Mouse (Mus musculus) spleen, adult 2 months (tissue): ENCODE measurements at regions not wholly inside any gene's neighbourhood (a gene's known extent, or its start where the extent isn't known, plus 50 kb on each side); places are given as distances from the start of the nearest gene placed in this dataset.

Experiments
- DNase-seq, 2 experiments: peaks; one replicate each; pipeline versions ENCODE4 v3.0.0 to v3.0.0-alpha.2; 2012 to 2021; ENCODE audit warnings: low spot score in 2 of 2, low read depth in 1 of 2
- H3K27ac ChIP-seq: fragments of 200-500 bp; 2 replicates; pipeline ENCODE4 v1.5.1; 2012; ENCODE audit warnings: low read length, inconsistent platforms; ENCODE audit not compliant: insufficient read depth
- H3K27me3 ChIP-seq: fragments of 200-500 bp; 2 replicates; pipeline ENCODE4 v1.6.1; 2012; ENCODE audit warnings: mild to moderate bottlenecking, moderate library complexity, low read length, inconsistent platforms; ENCODE audit not compliant: control insufficient read depth, insufficient read depth
- H3K36me3 ChIP-seq: fragments of 200-500 bp; 2 replicates; pipeline ENCODE4 v1.6.1; 2012; ENCODE audit warnings: mild to moderate bottlenecking, low read length, inconsistent platforms; ENCODE audit not compliant: control insufficient read depth, insufficient read depth
- H3K4me1 ChIP-seq: fragments of 200-500 bp; 2 replicates; pipeline ENCODE4 v1.6.1; 2011; ENCODE audit warnings: inconsistent platforms; ENCODE audit not compliant: control insufficient read depth, insufficient read depth, insufficient read length
- H3K4me3 ChIP-seq: fragments of 200-500 bp; 2 replicates; pipeline ENCODE4 v1.5.1; 2011; ENCODE audit warnings: mild to moderate bottlenecking, inconsistent platforms; ENCODE audit not compliant: insufficient read depth, insufficient read length; ENCODE audit errors: extremely low read depth
- CTCF ChIP-seq: fragments of 200-500 bp; IDR thresholded peaks from 2 replicates; pipeline ENCODE4 v1.5.1; 2011; ENCODE audit warnings: mild to moderate bottlenecking, inconsistent platforms; ENCODE audit not compliant: insufficient read depth, insufficient read length, insufficient replicate concordance; ENCODE audit errors: extremely low read depth
- POLR2A ChIP-seq: fragments of 200-500 bp; IDR thresholded peaks from 2 replicates; pipeline ENCODE4 v1.6.1; 2011; ENCODE audit warnings: low read depth, low read length, inconsistent platforms
- WGBS: fragments of 180-500 bp; shearing (Covaris S2); methylation state at CpG from one replicate; pipeline ENCODE4 v1.1.7; 2018; 5-methylcytosine and 5-hydroxymethylcytosine counted together

- 80% methylated on average over 10 of the region's 10 CpGs for WGBS
- Histone ChIP-seq H3K36me3 (no peaks in the 10 kb centered on the region), H3K4me1 (no peaks in the 10 kb centered on the region)
Measured at GRCm38 (mm10) chr3:149546256-149546655, 555.9 kb upstream of the Adgrl2 start.

GRCm38 (mm10) chr3:149534183-149534582 is 543.8 kb upstream of the Adgrl2 start:
- H3K36me3 ChIP-seq, result no peaks in the 10 kb centered on the region
- no peaks in the 10 kb centered on the region for H3K4me1 ChIP-seq
- WGBS, result 94% methylated on average over 4 of the region's 4 CpGs
- no peaks in the 10 kb centered on the region for H3K27me3 ChIP-seq
- no peak for DNase-seq
- no peak for TF ChIP-seq CTCF
- no peak for TF ChIP-seq POLR2A
- no peak overlapping the region for H3K27ac ChIP-seq
- H3K4me3 ChIP-seq, result no peak overlapping the region

More at GRCm38 (mm10) chr3:149546256-149546655, 555.9 kb upstream of the Adgrl2 start:
- Histone ChIP-seq H3K27ac (no peak overlapping the region), H3K4me3 (no peak overlapping the region), H3K27me3 (no peaks in the 10 kb centered on the region)
- no peak for TF ChIP-seq POLR2A
- no peak for DNase-seq

GRCm38 (mm10) chr3:149530026-149530607 is 539.8 kb upstream of the Adgrl2 start:
- 92% methylated on average over 13 of the region's 13 CpGs for WGBS
- Histone ChIP-seq H3K36me3 (no peaks in the 10 kb centered on the region), H3K27me3 (no peaks in the 10 kb centered on the region), H3K27ac (no peak overlapping the region), H3K4me3 (no peak overlapping the region), H3K4me1 (no peaks in the 10 kb centered on the region)
- no peak for DNase-seq
- TF ChIP-seq POLR2A, result no peak
- no peak for TF ChIP-seq CTCF

- Histone ChIP-seq H3K4me3 (no peak overlapping the region), H3K27me3 (no peaks in the 10 kb centered on the region), H3K4me1 (no peaks in the 10 kb centered on the region), H3K36me3 (no peaks in the 10 kb centered on the region), H3K27ac (no peak overlapping the region)
- no peak for TF ChIP-seq CTCF
- no peak for DNase-seq
- WGBS, result 89% methylated on average over 3 of the region's 3 CpGs
Measured at GRCm38 (mm10) chr3:149526509-149526908, 536.2 kb upstream of the Adgrl2 start.

GRCm38 (mm10) chr3:149519575-149519929 is 529.2 kb upstream of the Adgrl2 start:
- peaks cover 2% of the 10 kb centered on the region; the same call in 1 of the 2 replicates for H3K27me3 ChIP-seq
- no peak overlapping the region for H3K4me3 ChIP-seq
- WGBS, result 33% methylated on average over 15 of the region's 15 CpGs
- no peak overlapping the region for H3K27ac ChIP-seq
- no peak for DNase-seq
- H3K36me3 ChIP-seq, result no peaks in the 10 kb centered on the region
- TF ChIP-seq POLR2A (no peak), CTCF (no peak)
- H3K4me1 ChIP-seq, result no peaks in the 10 kb centered on the region

- 7% methylated on average over 27 of the region's 27 CpGs for WGBS
- Histone ChIP-seq H3K36me3 (no peaks in the 10 kb centered on the region), H3K4me1 (no peaks in the 10 kb centered on the region), H3K27me3 (peaks cover 2% of the 10 kb centered on the region; the same call in 1 of the 2 replicates), H3K27ac (no peak overlapping the region), H3K4me3 (no peak overlapping the region)
- TF ChIP-seq POLR2A (no peak), CTCF (no peak)
- no peak for DNase-seq
Measured at GRCm38 (mm10) chr3:149518928-149519574, 528.7 kb upstream of the Adgrl2 start.

- H3K4me3 ChIP-seq, result no peak overlapping the region
- no peaks in the 10 kb centered on the region for H3K4me1 ChIP-seq
- no peaks in the 10 kb centered on the region for H3K36me3 ChIP-seq
- H3K27ac ChIP-seq, result no peak overlapping the region
- no peak for TF ChIP-seq CTCF
- no peak for TF ChIP-seq POLR2A
- 92% methylated on average over 11 of the region's 11 CpGs for WGBS
- DNase-seq, result no peak
- H3K27me3 ChIP-seq, result peaks cover 2% of the 10 kb centered on the region; the same call in 1 of the 2 replicates
Measured at GRCm38 (mm10) chr3:149517537-149517936, 527.2 kb upstream of the Adgrl2 start.

GRCm38 (mm10) chr3:149509178-149509577 is 518.8 kb upstream of the Adgrl2 start:
- Histone ChIP-seq H3K27me3 (no peaks in the 10 kb centered on the region), H3K36me3 (no peaks in the 10 kb centered on the region), H3K4me1 (no peaks in the 10 kb centered on the region), H3K27ac (no peak overlapping the region), H3K4me3 (no peak overlapping the region)
- 92% methylated on average over 6 of the region's 6 CpGs for WGBS
- TF ChIP-seq POLR2A, result no peak
- TF ChIP-seq CTCF, result no peak
- no peak for DNase-seq
